Mouse (Mus musculus) megakaryocyte, embryonic 14.5 days (primary cell): ENCODE measurements around the gene Krtap5-3.
"Not testable (repeated sequence)": the region's sequence is repeated elsewhere in the genome, so short reads cannot be mapped to it uniquely, and the experiment has no call there.

Source experiments
- FLI1 ChIP-seq: IDR thresholded peaks from 2 replicates; pipeline ENCODE4 v1.6.1; 2012; ENCODE audit warnings: low read length, inconsistent platforms, mixed read lengths
- GATA1 ChIP-seq: IDR thresholded peaks from 3 replicates; pipeline ENCODE4 v1.6.1; 2012; ENCODE audit warnings: mixed read lengths, low read length, inconsistent platforms, borderline replicate concordance

DNA sequence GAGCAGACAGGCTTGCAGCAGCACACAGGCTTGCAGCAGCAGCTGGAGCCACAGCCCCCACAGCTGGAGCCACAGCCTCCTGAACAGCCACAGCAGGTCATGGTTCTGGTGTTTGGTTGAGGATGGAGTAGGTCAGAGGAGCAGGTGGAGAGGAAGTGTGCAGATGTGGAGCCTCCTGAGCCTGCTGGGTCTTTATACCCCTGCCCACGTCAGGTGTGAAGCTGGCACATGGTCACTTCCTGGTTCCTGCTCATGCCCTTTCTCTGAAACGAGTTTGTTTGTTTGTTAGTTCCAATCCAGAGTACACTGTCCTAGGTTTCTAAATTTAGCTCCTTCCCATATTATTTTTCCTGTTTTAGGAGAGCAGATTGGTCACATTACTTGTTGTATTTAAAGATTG lies 44.2 kb upstream of the Krtap5-3 start, which contains the start of gene Gm29735:
- not testable (repeated sequence) for TF ChIP-seq GATA1, FLI1
